In the genomic region with DNA sequence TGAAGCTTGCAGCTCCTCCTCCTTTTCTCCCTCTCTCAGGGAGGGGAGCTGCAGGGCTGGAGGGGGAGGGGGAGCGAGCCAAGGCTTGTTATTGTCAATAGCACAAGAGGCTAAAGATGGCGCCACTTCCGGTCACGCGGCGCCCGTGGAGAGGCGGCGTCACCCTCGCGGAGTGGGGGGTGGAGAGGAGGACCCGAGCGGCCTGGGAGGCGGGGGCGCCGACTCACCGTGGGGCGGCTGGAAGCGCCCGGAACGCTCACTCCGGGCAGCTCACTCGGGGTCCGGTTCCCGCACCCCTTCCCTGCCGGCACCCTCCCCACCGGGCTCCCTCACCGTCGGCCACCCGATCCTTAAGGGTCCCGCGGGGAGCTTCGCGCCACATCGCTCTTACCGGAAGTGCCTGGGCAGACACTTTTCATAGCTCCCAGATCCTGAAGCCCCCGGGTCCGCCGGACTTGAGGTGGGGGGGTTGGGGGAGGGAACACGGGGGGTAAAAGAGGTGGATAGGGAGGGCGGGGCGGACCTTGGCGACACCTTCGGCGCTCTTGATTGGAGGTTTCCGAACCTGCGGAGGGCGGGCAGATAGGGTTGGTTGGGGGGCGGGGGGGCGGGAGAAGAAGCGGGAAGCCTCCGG, we compare ENCODE assay signal across 8 mouse cellular contexts. TPM values are rescaled to one million over a fixed set of nuclear protein-coding genes. Genes with fewer than 3 reads are reported as not detected.
DNase-seq lines count a peak whose midpoint lies in the region; ATAC-seq and TF ChIP-seq lines count a peak whose summit lies in the region.

No protein-coding gene starts in this region.

- DNase-seq in gastrocnemius, adult 8-10 months (ENCODE audit: low spot score in 2 of 2) = peak; percentile 76 to 87
- peak; percentile 90 for DNase-seq in induced T-regulatory cell, adult 2 months (ENCODE audit: low read depth)
- DNase-seq in left cerebral cortex, adult 9 months (ENCODE audit: low spot score in 2 of 2) = peak; percentile 80 to 89
- DNase-seq in right cerebral cortex, postnatal 14 days = peak; percentile 86
- peak; percentile 79 to 89 for DNase-seq in urinary bladder, postnatal 36 days (ENCODE audit: low spot score in 2 of 2)

- TF ChIP-seq POLR2A in cortical plate, adult 2 months (IDR thresholded peaks at IDR 0.05; ENCODE audit: extremely low read depth, insufficient read depth, low read length) = peak; percentile 59

- H3K4me1 ChIP-seq in cortical plate, adult 2 months (ENCODE audit: control insufficient read depth, insufficient read depth, low read length) = no peaks in the 10 kb centered on the region; the same call in 1 of the 2 replicates

- peak overlapping the region; percentile 88 for H3K4me3 ChIP-seq in cortical plate, adult 2 months (ENCODE audit: insufficient read depth, low read length)

- peak; percentile 81 for ATAC-seq in activated CD4-positive, CD25-positive, alpha-beta regulatory T cell, adult 4 months
- ATAC-seq in megakaryocyte progenitor cell, adult 5-6 weeks (replicated peaks; ENCODE audit: poor library complexity) = peak; percentile 93

- TF ChIP-seq CTCF in cortical plate, adult 2 months (IDR thresholded peaks at IDR 0.05; ENCODE audit: extremely low read depth, insufficient read depth, low read length) = no peak

- H3K27ac ChIP-seq in cortical plate, adult 2 months (ENCODE audit: insufficient read depth, low read length) = peak overlapping the region; percentile 97

RNA-seq across cellular contexts. Expression of gene Cul4b, which starts 11.3 kb away (rescaled TPM):
- 10 to 100 TPM; 27.8 to 38.4 TPM for polyA plus RNA-seq in activated CD4-positive, CD25-positive, alpha-beta regulatory T cell, adult 4 months (2017; shearing (Covaris generic))
- polyA plus RNA-seq in cortical plate, adult 2 months (2012; rRNA removed) = 13.4 and 14.0 TPM in 2 replicates
- total RNA-seq in gastrocnemius, adult 8-10 months (2022) = 1 to 10 TPM; 7.9 to 9.3 (median 8.5) TPM
- 61.3 and 67.4 TPM in 2 replicates for total RNA-seq in megakaryocyte progenitor cell, adult 5-6 weeks (2015)
- total RNA-seq in megakaryocyte progenitor cell, adult 5-6 weeks (2017) = 59.2 and 67.7 TPM in 2 replicates

RNA-seq across cellular contexts. Expression of gene Mcts1, which starts 35.7 kb away (rescaled TPM):
- polyA plus RNA-seq in activated CD4-positive, CD25-positive, alpha-beta regulatory T cell, adult 4 months (2017; shearing (Covaris generic)) = 100 to 1,000 TPM; 124 to 127 TPM
- 77.7 and 78.6 TPM in 2 replicates for polyA plus RNA-seq in cortical plate, adult 2 months (2012; rRNA removed)
- total RNA-seq in gastrocnemius, adult 8-10 months (2022) = 10 to 100 TPM; 37.4 to 47.1 (median 43.6) TPM
- total RNA-seq in megakaryocyte progenitor cell, adult 5-6 weeks (2015) = 112 and 140 TPM in 2 replicates
- total RNA-seq in megakaryocyte progenitor cell, adult 5-6 weeks (2017) = 42.1 and 46.7 TPM in 2 replicates

Comparison
In these comparisons a context has a peak if more than half of its experiments do, and no peak if none do; other contexts are left out.
1. Peak in every context shown above with its lines: DNase-seq, ATAC-seq, H3K4me3 ChIP-seq and H3K27ac ChIP-seq.
2. RNA of gene Cul4b, which starts 11.3 kb away (total RNA-seq): 59.2 to 67.7 TPM in megakaryocyte progenitor cell, adult 5-6 weeks; 7.9 to 9.3 TPM in gastrocnemius, adult 8-10 months; every median in the first group is over 4 times any median in the second.